Mouse (Mus musculus): ENCODE data around the gene Qprt. TPM values are rescaled to one million over a fixed set of nuclear protein-coding genes. Genes with fewer than 3 reads are reported as not detected.
A peak's percentile ranks its signal among the peaks of the same experiment; 100 is the strongest.

Gene Qprt
- total RNA-seq, 2 experiments from 2014 or later: 4.6 to 5.2 TPM

- DNase-seq (ENCODE audit: low spot score in 2 of 2): no peak
Measured at GRCm38 (mm10) chr7:127134821-127135447, 12.9 kb upstream of the Qprt start.

GRCm38 (mm10) chr7:127133125-127133524 is 11.1 kb upstream of the Qprt start:
- no peak for DNase-seq (ENCODE audit: low spot score in 2 of 2)

GRCm38 (mm10) chr7:127129638-127130037 is 7.6 kb upstream of the Qprt start:
- DNase-seq (ENCODE audit: low spot score in 2 of 2): no peak

GRCm38 (mm10) chr7:127121061-127121910 is 740 bp downstream of the Qprt start:
- DNase-seq (ENCODE audit: low spot score in 2 of 2): no peak

GRCm38 (mm10) chr7:127118671-127119445 is 3.2 kb downstream of the Qprt start:
- no peak for DNase-seq (ENCODE audit: low spot score in 2 of 2)

- DNase-seq (ENCODE audit: low spot score in 2 of 2): no peak
Measured at GRCm38 (mm10) chr7:127117948-127118347, 4.1 kb downstream of the Qprt start.

- no peak for DNase-seq (ENCODE audit: low spot score in 2 of 2)
Measured at GRCm38 (mm10) chr7:127116331-127116935, 5.6 kb downstream of the Qprt start.

- DNase-seq (ENCODE audit: low spot score in 2 of 2): no peak
Measured at GRCm38 (mm10) chr7:127114920-127115319, 7.1 kb downstream of the Qprt start.

GRCm38 (mm10) chr7:127113614-127114259 is 8.3 kb downstream of the Qprt start:
- DNase-seq (ENCODE audit: low spot score in 2 of 2): no peak

GRCm38 (mm10) chr7:127112921-127113597 is 9.0 kb downstream of the Qprt start:
- DNase-seq (ENCODE audit: low spot score in 2 of 2): no peak

- no peak for DNase-seq (ENCODE audit: low spot score in 2 of 2)
Measured at GRCm38 (mm10) chr7:127112251-127112841, 9.7 kb downstream of the Qprt start.

- DNase-seq (ENCODE audit: low spot score in 2 of 2): no peak
Measured at GRCm38 (mm10) chr7:127111461-127111860, 10.6 kb downstream of the Qprt start.

- DNase-seq (ENCODE audit: low spot score in 2 of 2): peak in 1 of 2 experiments; percentile 71
Measured at GRCm38 (mm10) chr7:127110239-127111007, 11.6 kb downstream of the Qprt start.

GRCm38 (mm10) chr7:127105551-127105950 is 16.5 kb downstream of the Qprt start:
- no peak for DNase-seq (ENCODE audit: low spot score in 2 of 2)

GRCm38 (mm10) chr7:127104560-127105332 is 17.3 kb downstream of the Qprt start:
- DNase-seq (ENCODE audit: low spot score in 2 of 2): peak in 1 of 2 experiments; percentile 65

GRCm38 (mm10) chr7:127103960-127104359 is 18.1 kb downstream of the Qprt start:
- no peak for DNase-seq (ENCODE audit: low spot score in 2 of 2)

- no peak for DNase-seq (ENCODE audit: low spot score in 2 of 2)
Measured at GRCm38 (mm10) chr7:127102148-127102547, 19.9 kb downstream of the Qprt start.

GRCm38 (mm10) chr7:127101451-127102016 is 20.5 kb downstream of the Qprt start:
- no peak for DNase-seq (ENCODE audit: low spot score in 2 of 2)
